Mouse (Mus musculus) cerebellum, adult (tissue): ENCODE results near the gene Tdpoz2.
"Not testable (repeated sequence)": the region's sequence is repeated elsewhere in the genome, so short reads cannot be mapped to it uniquely, and the experiment has no call there.

Experiments
- ATAC-seq: cut with Nextera tagmentation; 2 replicates; pipeline ENCODE4 v1.9.2; 2017; ENCODE audit warnings: mild to moderate bottlenecking, moderate library complexity, mixed read lengths; ENCODE audit not compliant: insufficient number of reproducible peaks, low FRiP score, low TSS enrichment

Gene Tdpoz2

GRCm38 (mm10) chr3:93652586-93652985 lies at the start of gene Tdpoz2:
Tdpoz2 (minus strand) TSS chr3:93652686.
- no peak for ATAC-seq

DNA sequence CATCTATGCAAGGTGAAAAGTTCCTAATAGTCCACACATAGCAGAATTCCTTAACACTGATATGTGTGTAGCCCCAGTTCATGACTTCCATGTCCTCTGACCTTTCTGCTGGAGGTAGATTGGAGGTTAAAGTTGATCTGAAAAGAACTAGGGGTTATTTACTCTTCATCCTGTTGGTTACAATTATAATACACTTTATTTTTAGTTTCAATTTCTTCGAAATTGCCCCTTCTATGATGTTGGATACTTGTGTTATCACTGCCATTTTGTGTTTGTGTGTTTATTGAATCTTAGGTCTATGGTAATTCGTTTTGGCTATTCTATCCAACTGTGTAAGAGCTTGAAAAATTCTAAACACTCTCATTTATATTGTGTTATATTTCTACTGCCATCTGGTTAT lies 40.5 kb upstream of the Tdpoz2 start, which contains the start of gene Gm37596:
TSS of gene Gm37596 (minus strand) at position 101 of the 400 bp plus-strand sequence.
- ATAC-seq, result not testable (repeated sequence)

GRCm38 (mm10) chr3:93676210-93676609 lies 23.7 kb upstream of the Tdpoz2 start, which contains the start of gene Tdpoz1:
Tdpoz1 (minus strand) TSS chr3:93676310.
- ATAC-seq, result not testable (repeated sequence)

DNA sequence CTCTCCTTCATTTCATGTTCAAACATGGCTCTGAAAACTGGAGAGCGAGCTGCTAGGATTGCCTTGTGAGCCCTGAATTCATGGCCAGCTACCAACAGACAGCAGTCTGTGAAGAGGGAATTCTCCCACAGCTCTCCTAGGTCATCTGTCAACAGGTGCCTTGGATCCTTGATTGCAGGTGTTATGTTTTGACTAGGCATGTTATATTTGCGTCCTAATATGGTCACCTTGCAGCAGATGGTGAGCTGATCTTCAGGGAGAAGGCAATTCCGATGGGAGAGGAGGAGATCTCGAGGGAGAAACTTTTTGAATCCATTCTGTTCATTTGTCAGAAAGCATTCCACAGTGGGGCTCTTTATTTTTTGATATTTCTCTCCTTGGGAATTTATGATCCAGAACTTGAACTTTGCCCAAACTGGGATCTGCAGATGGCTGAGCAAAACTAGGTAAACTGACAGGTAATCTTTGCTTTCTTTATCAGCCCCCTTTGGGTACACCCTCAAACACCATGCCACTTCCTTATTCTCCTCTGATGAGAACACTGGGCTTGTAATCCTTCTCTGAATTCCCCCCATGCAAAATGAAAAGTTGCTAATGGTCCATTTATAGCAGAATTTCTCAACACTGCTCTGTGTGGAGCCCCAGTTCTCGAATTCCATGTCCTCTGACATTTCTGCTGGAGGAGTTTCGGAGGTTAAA lies 18.5 kb upstream of the Tdpoz2 start:
- ATAC-seq, result not testable (repeated sequence)

- ATAC-seq, result no peak
Measured at GRCm38 (mm10) chr3:93654260-93654659, 1.8 kb upstream of the Tdpoz2 start.

DNA sequence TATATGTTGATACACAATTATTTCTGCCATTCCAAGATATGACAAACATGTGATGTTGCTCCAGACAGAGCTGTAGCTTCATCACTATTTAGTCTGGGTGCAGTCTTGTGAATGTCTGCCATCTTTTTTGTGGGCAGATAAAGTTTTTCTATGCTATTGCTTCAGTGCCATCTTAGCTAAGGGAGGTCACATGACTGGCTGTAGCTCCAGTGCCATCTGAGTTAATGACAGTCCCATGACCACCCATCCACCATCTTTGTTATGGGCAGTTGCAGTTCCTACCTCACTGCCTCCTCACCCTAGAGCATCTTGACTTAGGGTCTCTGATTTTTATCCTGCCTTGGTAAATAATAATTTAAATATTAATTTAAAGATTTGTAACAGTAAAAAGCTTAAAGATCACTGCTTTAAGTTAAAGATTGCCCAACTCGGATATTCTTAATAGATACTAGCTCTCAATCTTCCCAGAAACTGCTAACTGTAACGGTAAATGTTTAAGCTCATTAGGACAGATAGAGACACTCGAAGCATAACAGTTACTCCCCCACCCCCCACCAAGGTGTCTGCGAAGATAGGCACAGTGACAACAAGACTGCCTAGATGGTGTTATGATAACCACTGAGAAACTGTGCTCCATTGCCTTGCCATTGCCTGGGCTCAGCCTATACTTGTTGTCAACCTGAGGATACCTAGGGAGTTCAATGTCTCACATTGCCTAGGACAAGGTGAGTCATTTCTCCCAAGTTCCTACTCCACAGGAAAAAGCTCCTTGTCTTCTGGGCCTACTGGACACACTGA lies 21.4 kb downstream of the Tdpoz2 start:
- not testable (repeated sequence) for ATAC-seq

- ATAC-seq, result not testable (repeated sequence)
Measured at GRCm38 (mm10) chr3:93608970-93609369, 43.5 kb downstream of the Tdpoz2 start.

- no peak for ATAC-seq
Measured at GRCm38 (mm10) chr3:93601903-93602302, 50.6 kb downstream of the Tdpoz2 start.
